ENCODE assay signal across 8 mouse cellular contexts in the genomic region with DNA sequence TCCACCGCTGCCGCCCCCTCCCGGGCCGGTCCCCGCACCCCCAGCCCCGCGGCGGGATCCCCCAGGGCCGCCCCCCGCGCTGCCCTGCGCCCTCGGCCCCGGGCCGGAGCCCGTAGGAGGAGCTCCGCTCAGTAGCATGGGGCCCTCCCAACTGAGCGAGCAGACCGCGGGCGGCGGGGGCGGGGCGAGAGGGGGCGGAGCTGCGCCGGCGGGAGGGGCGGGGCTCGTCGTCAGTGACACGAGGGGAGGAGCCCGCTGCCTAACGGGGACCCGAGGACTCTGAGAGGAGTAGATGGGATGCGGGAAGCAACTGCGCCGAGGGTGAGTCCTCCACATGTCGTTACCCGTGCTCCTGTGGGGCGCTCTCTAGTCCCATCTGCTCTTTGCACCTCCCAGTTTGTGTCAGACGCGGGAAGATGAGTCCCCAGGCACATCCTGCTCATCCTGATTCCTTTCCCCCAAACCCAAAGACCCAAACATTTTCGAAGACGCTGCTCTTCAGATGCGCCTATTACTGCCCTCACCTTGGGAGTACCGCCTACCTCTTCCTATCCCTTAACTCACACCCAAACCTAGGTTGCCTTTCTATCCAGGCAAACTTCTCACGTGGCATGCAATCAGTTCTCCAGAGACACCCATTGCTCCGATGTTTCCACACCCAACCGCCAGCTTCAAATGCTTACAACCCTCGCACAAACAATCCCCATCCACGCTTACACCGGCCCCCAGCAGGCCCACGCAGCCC. TPM values are rescaled to one million over a fixed set of nuclear protein-coding genes. Genes with fewer than 3 reads are reported as not detected.
DNase-seq lines count a peak whose midpoint lies in the region; ATAC-seq and TF ChIP-seq lines count a peak whose summit lies in the region.

Shf (minus strand) TSS at position 168 of the 745 bp plus-strand sequence.

- H3K36me3 ChIP-seq in G1E (replicated peaks): no peaks in the 10 kb centered on the region
- H3K36me3 ChIP-seq in lung, embryonic 15.5 days: no peaks in the 10 kb centered on the region
- H3K36me3 ChIP-seq in thymus, adult 2 months (ENCODE audit: control insufficient read depth, insufficient read depth, low read length): no peaks in the 10 kb centered on the region

- no peak for TF ChIP-seq CTCF in G1E (IDR thresholded peaks at IDR 0.05; ENCODE audit: low read depth, low read length)
- no peak for TF ChIP-seq CTCF in thymus, adult 2 months (IDR thresholded peaks at IDR 0.05; ENCODE audit: borderline replicate concordance, control insufficient read depth, extremely low read depth, insufficient read depth, low read length, poor library complexity)

- peaks cover 35% of the 10 kb centered on the region for H3K27me3 ChIP-seq in G1E (ENCODE audit: insufficient read depth, low read length)
- 0 out of 2 replicates have a peak, but pooled peaks cover 4% of the 10 kb centered on the region for H3K27me3 ChIP-seq in lung, embryonic 15.5 days
- no peaks in the 10 kb centered on the region for H3K27me3 ChIP-seq in thymus, adult 2 months (ENCODE audit: control insufficient read depth, insufficient read depth, low read length)

- peak; percentile 91 for TF ChIP-seq POLR2A in thymus, adult 2 months (IDR thresholded peaks at IDR 0.05; ENCODE audit: control insufficient read depth, extremely low read depth, insufficient read depth, low read length, poor library complexity)

- WGBS in lung, embryonic 15.5 days: 2% methylated on average over 35 of the region's 54 CpGs
- WGBS in thymus, adult 2 months: 1% methylated on average over 48 of the region's 54 CpGs

- H3K4me1 ChIP-seq in G1E (ENCODE audit: insufficient read depth, low read depth, low read length): peaks cover 31% of the 10 kb centered on the region
- peaks cover 15% of the 10 kb centered on the region for H3K4me1 ChIP-seq in lung, embryonic 15.5 days
- H3K4me1 ChIP-seq in thymus, adult 2 months (replicated peaks; ENCODE audit: control insufficient read depth, insufficient read depth, low read length): peaks cover 24% of the 10 kb centered on the region

- H3K9me3 ChIP-seq in G1E (replicated peaks): no peaks in the 10 kb centered on the region
- no peaks in the 10 kb centered on the region for H3K9me3 ChIP-seq in lung, embryonic 15.5 days

- peak within 1 kb of the TSS; percentile 48; the same call in 1 of the 2 replicates for H3K27ac ChIP-seq in lung, embryonic 15.5 days
- H3K27ac ChIP-seq in thymus, adult 2 months (ENCODE audit: control insufficient read depth, insufficient read depth, low read length): no peak within 1 kb of the TSS; the same call in 1 of the 2 replicates

- DNase-seq in G1E (ENCODE audit: low spot score): peak; percentile 98
- peak; percentile 92 for DNase-seq in cerebellum, adult 9-10 months
- peak; percentile 53 for DNase-seq in layer of hippocampus, adult 9-10 months (ENCODE audit: low spot score)
- DNase-seq in ovary, adult 18-20 months (ENCODE audit: low spot score): peak; percentile 81
- peak; percentile 87 for DNase-seq in thymus, adult 2 months

- H3K4me3 ChIP-seq in G1E (ENCODE audit: low read depth, low read length): peak within 1 kb of the TSS; percentile 72
- H3K4me3 ChIP-seq in lung, embryonic 15.5 days: peak within 1 kb of the TSS; percentile 91
- peak within 1 kb of the TSS; percentile 61 for H3K4me3 ChIP-seq in thymus, adult 2 months (ENCODE audit: control insufficient read depth, insufficient read depth, low read length)

- peak within 1 kb of the TSS; percentile 92 for H3K9ac ChIP-seq in lung, embryonic 15.5 days

- ATAC-seq in G1E (ENCODE audit: extremely low read depth, insufficient number of reproducible peaks, low FRiP score, poor library complexity, severe bottlenecking): peak; percentile 80
- peak; percentile 88 for ATAC-seq in frontal cortex, adult (ENCODE audit: low TSS enrichment)
- ATAC-seq in hematopoietic stem cell, adult 5-6 weeks (replicated peaks in 1 of 2; ENCODE audit: insufficient read depth in 1 of 2, low FRiP score in 2 of 2, low TSS enrichment in 1 of 2, low read depth in 1 of 2, poor library complexity in 2 of 2, severe bottlenecking in 2 of 2): peak; percentile 86
- peak; percentile 95 for ATAC-seq in lung, embryonic 15.5 days (ENCODE audit: borderline replicate concordance, extremely low read depth, low FRiP score, low TSS enrichment)

- peak within 1 kb of the TSS; percentile 92 for H3K4me2 ChIP-seq in lung, embryonic 15.5 days

RNA-seq across cellular contexts. Expression of gene Shf, which starts in this region (rescaled TPM):
- total RNA-seq in G1E (2014; fragmentation: Nextera tagmentation) (not detected in 2 replicates), G1E (2017) (0.22 and 0.35 TPM in 2 replicates)
- polyA plus RNA-seq in G1E (2012): 0.27 and 0.54 TPM in 2 replicates
- 2.8 and 4.7 TPM in 2 replicates for total RNA-seq in hematopoietic stem cell, adult 5-6 weeks (2017)
- polyA plus RNA-seq in lung, embryonic 15.5 days (2015; fragmentation: Nextera tagmentation; extraction: Ambion mirVana): 2.1 and 2.9 TPM in 2 replicates
- 36.3 and 41.9 TPM in 2 replicates for polyA plus RNA-seq in thymus, adult 2 months (2012; rRNA removed)

Comparison
In these comparisons a context has a peak if more than half of its experiments do, and no peak if none do; other contexts are left out.
1. Peak in DNase-seq, ATAC-seq and H3K4me3 ChIP-seq in G1E; RNA of the gene not detected or under 1 TPM.